Mouse (Mus musculus) spleen, adult 18-20 months (tissue): ENCODE measurements around the gene Pard3b.
"Not testable (repeated sequence)": the region's sequence is repeated elsewhere in the genome, so short reads cannot be mapped to it uniquely, and the experiment has no call there.

Source experiments
- DNase-seq, 2 experiments: peaks; one replicate each; pipeline ENCODE4 v3.0.0; 2022; ENCODE audit warnings: mixed read lengths in 2 of 2

The Pard3b gene

DNA sequence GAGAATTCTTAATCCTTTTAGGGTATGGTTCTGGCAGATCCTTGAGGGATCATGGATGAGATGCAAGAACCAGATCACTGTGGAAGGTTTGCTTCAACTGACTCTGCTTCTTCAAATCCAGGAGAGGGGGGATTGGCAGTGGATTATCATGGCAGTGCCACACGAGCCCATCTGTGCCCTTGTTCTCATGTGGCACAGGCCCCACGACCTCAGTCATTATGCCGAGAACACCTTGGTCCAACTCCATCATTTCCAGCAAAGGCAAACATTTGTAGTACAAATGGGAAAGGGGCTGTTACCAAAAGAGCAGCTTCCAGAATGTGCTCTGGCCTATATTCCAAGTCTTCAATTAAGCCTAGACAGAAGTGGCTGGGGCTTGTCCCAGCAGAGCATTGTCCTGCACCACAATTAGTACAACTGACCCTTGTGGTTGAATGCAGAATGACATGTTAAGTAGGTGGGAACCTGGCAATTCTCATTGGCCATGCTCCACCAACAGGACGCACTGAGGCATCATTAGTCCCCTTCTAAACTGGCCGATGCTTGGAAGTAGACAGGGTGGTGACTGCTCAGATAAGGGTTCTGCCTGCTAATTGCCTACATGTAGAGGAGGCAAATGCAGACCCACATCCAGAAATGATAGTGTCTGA, 959.3 kb downstream of the Pard3b start:
- no peak for DNase-seq

DNA sequence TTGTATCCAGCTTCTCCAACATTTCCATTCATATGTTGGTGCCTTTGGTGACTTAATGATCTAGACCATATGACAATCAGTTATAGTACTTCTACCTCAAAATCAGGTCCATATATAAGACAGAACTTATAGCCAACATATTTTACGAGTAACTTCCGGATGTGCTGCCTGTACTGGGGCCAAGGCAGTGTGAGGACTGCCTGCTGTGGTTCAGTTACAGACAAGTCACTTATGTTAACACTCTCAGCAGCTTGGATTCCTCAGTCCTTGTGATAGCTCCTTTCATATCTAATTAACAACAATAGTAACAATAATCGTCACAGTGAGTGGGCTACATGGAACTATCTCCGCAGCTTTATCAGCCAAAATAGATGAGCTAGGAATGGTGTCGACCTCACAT, 959.9 kb downstream of the Pard3b start:
- DNase-seq = no peak

DNA sequence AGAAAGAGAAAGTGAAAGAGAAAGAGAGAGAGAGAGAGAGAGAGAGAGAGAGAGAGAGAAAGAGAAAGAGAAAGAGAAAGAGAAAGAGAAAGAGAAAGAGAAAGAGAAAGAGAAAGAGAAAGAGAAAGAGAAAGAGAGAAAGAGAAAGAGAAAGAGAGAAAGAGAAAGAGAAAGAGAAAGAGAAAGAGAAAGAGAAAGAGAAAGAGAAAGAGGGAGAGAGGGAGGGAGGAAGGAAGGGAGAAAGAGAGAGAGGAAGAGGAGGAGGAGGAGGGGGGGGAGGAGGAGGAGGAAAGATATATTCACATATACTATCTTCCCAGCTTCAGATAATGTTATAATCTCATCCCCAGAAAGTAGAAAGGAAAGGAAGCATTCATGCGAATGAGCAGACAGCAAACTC, 966.0 kb downstream of the Pard3b start:
- DNase-seq = not testable (repeated sequence)

DNA sequence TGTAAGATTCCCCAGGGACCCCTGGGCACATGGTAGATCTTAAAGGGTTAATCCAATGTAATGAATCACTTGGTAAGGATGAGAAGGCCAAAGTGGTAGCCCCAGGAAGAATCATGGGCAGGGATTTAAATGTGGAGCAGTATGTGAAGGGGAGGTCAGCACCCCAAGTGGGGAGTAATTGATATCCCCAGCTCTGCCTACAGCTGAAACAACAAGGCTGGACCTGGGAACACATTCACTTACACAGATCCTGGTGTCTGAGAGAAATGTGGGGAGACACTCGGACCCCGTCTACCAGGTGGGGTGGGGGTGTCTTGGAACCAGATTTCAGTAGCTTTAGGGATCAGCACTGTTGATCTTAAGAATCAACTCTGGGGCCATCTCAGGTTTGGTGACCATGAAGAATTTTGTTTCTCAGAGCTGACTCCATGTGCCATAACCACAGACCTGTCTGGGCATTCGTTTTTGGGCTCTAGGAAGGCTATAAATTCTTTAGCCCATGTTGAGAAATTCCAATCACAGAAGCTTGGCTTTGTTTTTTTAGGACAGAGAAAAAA, 979.6 kb downstream of the Pard3b start:
- DNase-seq = no peak

GRCm38 (mm10) chr1:62619456-62619855, 980.8 kb downstream of the Pard3b start:
- no peak for DNase-seq

GRCm38 (mm10) chr1:62622447-62622846, 983.8 kb downstream of the Pard3b start:
- DNase-seq = no peak

DNA sequence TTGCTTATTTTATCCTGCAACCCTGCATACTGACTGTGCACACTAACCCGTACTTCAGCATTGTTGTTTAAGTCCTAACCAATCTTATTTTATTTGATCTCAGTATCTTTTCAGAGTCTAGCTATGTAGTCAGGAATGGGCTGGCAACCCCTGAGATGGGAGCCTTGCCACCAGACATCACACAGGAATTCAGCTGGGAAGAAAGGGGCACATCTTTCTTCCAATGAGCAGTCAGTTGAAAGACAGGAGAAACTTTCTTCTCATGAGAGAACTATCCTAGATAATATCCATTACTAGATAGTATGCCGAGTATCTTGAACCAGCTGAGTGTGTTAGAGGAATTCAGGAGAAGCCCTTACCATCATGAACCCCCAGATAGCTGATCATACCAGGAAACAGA, 985.5 kb downstream of the Pard3b start:
- DNase-seq = no peak

DNA sequence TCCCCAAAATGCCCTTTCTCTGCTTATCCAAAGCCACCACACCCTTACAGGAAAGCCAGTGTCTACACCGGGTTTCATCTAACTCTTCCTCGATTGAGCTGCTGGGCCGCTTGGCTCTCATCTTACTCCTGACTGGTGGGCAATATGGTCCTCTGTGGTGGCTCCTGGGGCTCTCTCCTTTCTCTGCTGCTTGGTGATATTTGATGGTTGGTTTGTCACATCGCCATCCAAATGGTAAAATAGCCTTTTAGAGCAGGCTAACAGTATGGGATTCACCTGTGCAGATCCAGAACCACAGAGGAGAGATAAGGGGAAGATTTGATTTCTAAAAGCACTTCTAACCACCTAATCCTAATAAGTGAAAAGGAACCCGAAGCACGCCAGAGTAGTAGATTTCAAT, 986.2 kb downstream of the Pard3b start:
- no peak for DNase-seq

- DNase-seq = no peak
Measured at GRCm38 (mm10) chr1:62625332-62625731, 986.7 kb downstream of the Pard3b start.

DNA sequence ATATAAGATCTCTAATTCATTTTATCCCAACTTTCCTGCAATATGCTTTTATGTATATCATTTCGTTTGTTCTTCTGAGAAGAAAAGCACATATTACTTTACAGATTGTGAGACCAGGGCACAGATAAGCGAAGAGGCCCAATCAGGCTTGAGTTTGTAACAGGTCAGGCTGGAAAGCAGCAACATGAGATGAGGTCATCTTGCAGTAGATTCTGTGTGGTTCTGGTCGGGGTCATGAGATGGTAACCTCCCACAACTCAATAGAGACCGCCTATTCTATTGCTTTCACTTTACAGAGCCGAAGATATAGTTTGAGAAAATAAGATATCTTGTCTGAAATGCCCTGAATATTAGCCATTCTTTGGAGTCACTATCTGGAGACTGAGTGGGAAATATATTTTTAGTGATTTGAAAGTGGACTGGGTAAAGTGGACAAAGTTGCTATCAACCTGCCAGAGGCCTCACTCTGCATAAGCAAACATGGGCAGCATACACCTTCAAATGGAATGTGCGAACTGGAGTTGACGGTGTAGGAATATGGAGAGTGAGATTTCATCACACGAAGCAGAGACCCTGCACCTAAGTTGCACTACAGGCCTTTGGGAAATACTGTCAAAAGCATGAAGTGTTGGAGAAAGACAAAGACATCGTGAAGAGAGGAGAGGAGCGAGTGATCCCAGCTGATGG, 987.3 kb downstream of the Pard3b start:
- no peak for DNase-seq

DNA sequence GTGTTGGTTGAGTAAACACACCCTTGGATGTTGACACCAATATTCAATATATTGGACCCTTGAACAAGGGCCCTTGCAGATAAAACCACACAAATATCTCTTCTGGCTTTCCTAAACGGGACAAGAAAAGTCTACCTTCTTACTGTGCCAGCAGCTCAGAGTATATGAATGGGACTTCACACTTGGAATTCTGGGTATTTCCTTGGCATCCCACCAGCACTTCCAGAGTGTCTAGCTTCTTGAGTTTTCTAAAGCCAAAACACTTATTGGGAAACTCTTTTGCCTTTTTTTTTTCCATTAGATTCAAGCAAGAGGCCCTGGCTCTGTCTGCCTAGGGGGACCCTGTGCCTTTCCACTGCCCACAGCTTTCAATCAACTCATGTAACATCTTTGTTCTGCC, 991.3 kb downstream of the Pard3b start:
- DNase-seq = no peak

DNA sequence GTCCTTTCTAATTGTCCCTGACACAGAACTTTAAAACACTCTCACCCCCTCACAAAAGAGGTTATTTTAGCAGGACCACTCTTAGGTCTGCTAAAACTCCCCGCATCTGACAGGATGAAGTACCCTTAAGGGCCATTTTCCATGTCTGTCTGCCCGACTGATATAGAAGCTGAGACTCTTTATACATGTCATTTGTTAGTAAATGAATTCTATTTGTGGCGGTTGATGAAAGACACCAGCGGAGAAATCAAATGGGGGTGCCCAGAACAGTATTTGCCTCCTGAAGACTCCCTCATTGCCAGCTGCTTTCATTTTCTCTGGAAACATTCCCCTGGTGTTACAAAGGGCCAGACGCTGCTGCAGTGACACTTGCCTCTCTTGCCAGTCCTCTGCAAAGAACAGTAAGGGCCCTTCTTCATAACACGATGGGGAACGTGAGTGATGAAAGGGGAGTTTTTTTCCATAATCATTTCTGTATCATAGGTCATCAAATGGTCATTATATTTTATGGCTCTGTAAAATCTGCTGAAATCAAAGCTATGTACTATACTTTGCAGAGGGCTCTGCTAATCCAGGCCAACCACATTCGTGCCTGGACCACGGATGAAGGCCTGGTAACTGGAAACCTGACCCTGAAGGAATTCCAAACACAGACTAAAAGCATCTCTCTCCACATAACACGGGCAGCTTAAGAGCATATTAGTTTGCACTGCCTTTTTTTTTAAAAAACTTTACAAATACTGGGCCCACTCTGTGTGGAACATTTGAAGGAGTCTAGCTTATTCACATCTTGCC, 993.1 kb downstream of the Pard3b start:
- DNase-seq = no peak

GRCm38 (mm10) chr1:62632886-62633285, 994.3 kb downstream of the Pard3b start:
- DNase-seq = no peak

DNA sequence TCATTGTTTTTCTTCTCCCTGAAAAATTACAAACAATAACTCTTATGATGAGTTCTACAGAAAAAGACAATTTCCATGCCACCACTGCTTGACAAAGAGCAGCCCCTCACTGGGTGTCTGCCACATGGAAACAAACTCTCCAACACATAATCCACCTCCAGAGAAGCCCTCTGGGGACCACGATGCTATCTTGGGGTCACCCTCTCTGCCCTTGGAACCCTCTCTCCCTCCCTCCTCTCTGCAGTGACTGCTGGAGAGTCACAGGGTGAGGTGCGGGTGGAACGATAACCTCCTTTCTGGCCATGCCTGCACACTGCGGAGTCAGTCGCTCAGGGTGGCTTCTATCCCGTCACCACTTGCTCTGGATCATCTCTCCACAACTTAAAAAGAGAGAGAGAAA, 996.6 kb downstream of the Pard3b start:
- no peak for DNase-seq

DNA sequence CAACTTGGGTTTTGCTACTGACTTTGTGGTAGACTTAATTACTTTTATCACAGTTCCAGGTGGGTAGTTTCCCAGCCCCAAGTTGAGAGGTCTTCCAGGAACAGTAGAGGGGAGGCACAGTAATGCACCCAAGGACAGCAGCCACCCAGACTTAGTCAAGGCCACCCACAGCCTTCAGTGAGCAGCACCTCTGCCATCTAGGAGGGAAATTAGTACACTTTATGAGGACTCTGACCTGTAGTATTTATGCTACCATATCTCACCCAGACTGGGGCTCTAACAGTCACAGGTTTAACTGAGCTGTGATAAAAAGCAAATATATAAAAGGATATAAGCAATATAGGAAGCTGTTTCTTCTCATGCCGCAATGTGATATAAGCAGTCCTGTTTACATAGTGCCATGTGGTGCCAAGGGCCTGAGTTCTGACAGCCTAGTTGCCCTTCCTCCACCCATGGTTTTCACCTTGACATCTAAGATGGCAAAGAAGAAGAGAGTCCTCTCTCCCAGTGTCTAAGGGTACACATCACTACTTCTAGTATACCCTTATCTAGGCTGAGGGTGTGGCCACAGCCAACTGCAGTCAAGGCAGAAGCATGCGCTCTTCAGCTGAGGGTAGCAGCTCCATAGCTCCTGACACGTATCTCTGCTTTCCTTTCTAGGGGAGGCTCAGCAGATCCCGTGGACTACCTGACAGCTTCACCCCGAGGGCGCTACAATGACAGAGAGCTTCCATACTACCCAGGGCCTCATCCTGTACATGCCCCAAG, 998.5 kb downstream of the Pard3b start:
- no peak for DNase-seq

- DNase-seq = no peak
Measured at GRCm38 (mm10) chr1:62639012-62639411, 1000.4 kb downstream of the Pard3b start.

- no peak for DNase-seq
Measured at GRCm38 (mm10) chr1:62639440-62639839, 1000.8 kb downstream of the Pard3b start.

DNA sequence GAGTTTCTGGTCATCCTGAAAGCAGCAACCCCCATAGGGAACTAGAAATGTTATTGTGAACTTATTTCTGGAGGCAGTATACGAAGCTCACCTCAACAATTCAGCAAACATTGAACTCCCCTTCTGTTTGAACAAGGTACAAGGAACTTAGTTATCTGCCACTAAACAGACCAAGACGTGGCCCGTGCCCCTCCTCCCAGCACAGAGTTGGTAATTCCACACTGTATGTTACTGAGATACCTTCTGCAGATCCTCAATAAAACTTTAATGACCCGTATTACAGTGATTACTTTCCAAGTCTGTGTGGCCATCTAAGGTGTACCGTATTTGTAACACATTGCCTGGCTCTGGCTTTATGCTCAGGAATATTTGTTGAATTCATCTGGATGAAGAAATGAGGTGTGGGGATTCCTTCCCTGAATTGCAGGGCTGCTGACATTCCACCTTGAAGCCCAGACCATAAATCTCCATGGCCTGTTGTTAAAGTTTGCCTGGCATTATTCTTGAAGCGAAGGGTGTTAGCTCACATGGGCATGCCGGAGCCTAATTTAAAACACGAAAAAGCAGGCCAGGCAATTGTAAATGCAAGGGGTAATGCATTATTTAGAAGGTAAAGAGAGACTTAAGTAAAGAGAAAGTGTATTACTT, 1006.1 kb downstream of the Pard3b start:
- no peak for DNase-seq

- no peak for DNase-seq
Measured at GRCm38 (mm10) chr1:62646812-62647211, 1008.2 kb downstream of the Pard3b start.

DNA sequence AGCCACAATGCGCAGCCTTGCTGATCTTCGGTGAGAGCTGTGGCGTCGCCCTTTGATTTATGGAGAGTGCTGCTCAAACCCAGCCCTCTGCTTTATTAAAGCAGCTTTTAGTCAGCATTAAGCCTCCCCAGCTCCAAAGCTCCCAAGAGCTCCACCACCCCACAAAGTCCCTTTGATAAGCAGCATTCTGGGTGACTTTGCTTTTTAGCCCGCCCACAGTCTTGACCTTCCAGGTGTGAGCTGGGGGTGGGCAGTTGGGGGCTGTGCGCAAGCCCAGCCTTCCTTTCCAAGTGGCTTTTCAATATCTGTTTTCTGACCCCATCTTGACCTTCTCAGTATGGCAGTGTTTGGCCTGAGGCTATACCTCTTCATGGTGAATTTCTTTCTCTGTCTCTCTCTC, 1009.5 kb downstream of the Pard3b start:
- DNase-seq = no peak

- no peak for DNase-seq
Measured at GRCm38 (mm10) chr1:62648591-62648990, 1010.0 kb downstream of the Pard3b start.

DNA sequence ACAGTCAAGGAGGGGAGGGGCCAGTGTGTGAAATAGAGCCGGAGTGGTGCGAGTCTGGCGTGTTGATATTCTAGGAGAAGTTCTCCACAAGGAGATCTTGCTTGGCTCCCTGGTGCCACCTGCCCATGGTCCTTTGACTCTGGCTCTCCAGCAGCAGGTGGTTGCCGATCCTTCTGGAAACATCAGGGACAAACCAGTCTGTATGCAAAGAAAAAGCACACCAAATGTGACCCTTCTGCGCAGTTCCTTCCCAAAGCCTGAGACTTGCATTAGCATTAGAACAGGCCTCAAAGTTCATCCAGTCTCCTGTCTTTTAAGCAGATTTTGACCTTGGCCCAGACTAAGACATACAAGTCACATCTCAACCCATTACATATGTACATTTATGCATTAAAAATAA, 1011.9 kb downstream of the Pard3b start:
- no peak for DNase-seq
